Mouse (Mus musculus): ENCODE results near the gene Tnfaip8l1.

- no peak for TF ChIP-seq CTCF (IDR thresholded peaks at IDR 0.05; ENCODE audit: borderline replicate concordance, insufficient read depth, low read length)
- no peak for TF ChIP-seq POLR2A (IDR thresholded peaks at IDR 0.05; ENCODE audit: low read depth, low read length)
Observed at GRCm38 (mm10) chr17:56206276-56206884, 44.1 kb downstream of the Tnfaip8l1 start.

All from embryonic fibroblast, embryonic 13.5 days (primary cell).